Mouse (Mus musculus): ENCODE results near the gene Ncor2.

Gene Ncor2

DNA sequence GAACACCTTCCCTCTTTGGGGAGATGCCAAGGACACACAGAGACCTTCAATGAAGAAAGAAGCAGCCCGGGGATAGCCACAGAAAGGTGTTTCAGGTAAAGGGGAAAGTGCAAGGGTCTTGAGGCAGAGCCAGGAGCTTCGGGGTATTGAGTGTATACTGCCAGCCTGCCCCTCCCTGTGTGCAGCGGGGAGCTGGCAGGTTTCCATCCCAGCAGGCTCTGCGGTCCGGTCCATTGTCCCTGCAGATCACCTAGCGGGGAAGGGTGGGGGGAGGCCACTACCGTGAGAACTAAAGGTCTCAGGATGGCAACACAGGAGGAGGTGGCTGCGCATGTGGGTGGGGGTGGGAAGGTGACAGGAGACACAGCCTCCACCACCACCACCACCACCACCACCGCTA lies 12.6 kb upstream of the Ncor2 start:
- no peak for DNase-seq (ENCODE audit: low read depth, low spot score)

- DNase-seq (ENCODE audit: low read depth, low spot score), result no peak
These were observed 11.2 kb upstream of the Ncor2 start for GRCm38 (mm10) chr5:125190105-125190813.

DNA sequence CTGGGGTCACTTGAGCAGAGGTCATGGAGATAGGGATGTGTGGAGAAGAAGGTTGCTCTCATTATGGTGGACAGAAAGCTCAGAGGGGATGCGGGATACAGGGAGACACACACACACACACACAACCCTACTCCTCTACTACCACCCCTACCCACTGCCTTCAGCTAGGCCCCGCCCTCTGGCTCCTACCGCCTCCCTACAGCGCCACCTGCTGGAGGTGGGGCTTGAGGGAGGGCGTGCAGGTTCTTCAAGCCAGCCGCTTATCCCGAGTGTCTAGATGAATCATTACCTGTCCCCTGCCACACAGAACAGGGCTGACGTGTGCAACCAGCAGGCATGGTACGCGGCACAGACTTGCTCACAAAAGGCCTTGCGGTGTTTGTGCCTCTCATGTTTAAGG lies 10.6 kb upstream of the Ncor2 start:
- DNase-seq (ENCODE audit: low read depth, low spot score), result peak; percentile 71

- no peak for DNase-seq (ENCODE audit: low read depth, low spot score)
These were observed 10.0 kb upstream of the Ncor2 start for GRCm38 (mm10) chr5:125188812-125189598.

DNA sequence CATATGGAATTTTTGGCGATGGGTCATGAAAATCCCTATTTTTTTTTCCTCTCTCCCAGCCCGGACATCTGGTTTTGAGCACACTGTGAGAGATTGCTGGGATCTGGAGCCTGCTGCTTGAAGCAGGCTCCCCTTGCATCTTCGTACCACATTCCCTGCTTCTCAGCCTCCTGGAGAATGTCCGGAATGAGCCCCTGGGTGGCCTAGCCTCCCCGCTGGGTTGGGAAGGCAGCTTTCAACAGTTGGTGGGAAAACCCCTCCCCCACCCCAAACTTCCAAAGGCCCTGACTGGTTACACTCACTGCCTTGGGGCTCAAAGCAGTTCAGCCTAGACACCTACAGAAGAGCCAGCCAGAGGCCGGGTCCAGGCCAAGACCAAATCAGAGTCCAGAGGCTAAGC lies 5.8 kb upstream of the Ncor2 start:
- peak; percentile 88 for DNase-seq (ENCODE audit: low read depth, low spot score)

DNA sequence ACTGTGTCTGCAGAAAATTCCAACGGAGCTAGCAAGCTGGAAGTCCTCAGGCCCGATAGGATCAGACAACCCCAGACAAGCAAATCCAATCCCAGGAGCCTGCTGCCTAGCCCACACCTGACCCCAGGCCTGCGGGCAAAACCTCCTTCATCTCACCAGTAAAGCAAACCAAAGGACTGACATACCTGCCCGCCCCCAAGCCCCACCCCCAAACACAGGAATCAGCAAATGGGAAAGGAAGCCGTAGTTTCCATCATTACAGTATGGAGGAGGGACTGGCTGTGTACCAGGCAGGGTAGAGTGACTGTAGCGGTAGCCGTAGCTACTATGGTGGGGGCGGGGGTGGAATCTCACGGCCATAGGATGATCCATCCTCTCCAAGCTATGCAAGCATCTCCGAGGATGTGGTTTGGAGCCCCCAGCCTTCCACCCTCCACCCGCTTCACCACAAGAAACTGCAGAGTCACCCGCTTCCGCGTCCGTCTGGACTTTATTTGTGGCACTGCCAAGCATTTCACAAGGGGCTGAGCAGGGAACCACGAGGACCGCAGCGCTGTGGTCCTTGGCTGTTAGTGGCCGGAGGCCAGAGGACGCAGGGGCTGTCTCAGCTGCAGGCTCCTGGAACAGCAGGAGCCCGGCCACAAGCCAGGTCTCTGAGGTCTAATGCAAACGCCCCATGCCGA lies 4.4 kb upstream of the Ncor2 start:
- no peak for DNase-seq (ENCODE audit: low read depth, low spot score)

DNA sequence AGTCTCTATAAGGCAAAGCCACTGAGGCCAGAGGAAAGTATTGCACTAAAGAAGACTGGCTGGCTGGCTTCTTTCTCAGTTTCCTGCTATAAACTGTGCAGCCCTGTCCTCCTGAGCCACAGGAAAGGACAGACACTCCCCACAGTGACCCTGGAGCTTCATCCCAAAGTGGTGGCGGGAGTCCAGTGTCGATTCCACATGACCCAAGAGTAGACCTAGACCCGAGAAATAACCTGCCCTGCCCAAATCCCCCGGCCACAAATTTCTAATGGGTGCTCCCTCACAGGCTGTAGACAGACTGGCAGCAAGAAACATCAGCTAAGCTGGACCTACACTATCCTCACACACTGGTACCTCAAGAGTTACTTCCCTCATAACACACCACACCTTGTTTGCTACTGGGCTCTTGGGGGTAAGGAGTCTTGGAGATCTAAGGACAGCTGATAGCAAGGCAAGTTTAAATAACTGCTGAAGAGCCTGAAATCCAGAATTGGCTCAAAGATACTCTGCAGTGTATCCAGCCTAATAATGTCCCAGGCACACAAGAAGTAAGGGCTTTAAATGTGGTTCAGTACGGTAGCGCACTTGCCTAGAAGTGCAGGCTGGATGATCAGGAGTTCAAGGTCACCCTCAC lies 1.7 kb upstream of the Ncor2 start:
- DNase-seq (ENCODE audit: low read depth, low spot score), result no peak

DNA sequence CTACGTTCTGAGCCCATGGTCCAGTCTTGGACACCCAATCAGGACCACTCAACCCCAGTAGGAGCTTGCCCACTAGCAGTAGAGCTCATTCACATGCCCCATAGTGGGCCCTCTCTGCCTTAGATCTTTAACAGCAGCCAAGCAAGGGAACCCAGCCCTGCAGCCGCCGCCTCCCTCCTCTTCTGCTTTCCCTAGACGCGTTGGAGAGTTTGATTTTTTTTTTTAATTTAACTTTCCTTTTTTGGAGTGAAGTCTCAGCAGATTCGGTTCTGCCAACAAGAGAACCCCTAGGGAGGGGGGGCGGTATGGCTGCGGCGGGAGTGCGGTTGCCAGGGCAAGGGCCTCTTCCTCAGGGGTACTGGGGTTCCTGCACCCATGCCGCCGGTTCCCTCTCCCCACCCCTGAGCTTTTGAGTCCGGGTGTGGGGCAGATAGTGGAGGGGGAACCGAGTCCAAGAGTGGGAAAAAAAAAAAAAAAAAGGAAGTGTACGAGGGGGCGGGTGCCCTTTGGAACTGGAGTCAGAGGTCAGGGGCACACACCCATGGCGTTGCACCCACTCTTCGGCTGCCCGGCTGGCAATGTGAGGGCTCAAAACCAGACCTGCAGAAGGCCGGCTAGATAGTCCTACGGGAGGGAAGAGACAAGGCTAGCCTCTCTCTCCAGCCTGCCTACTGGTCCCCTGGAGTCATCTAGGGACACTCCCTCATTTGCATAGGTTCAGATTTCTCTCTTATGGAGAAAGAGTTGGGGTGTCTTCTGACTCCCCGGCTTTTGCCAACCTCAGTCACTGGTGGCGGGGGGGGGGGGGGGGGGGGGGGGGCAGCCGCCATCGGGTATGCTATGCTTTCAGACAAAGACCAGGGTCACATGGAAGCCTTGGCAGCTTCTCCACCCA lies 963 bp upstream of the Ncor2 start:
- no peak for DNase-seq (ENCODE audit: low read depth, low spot score)

DNA sequence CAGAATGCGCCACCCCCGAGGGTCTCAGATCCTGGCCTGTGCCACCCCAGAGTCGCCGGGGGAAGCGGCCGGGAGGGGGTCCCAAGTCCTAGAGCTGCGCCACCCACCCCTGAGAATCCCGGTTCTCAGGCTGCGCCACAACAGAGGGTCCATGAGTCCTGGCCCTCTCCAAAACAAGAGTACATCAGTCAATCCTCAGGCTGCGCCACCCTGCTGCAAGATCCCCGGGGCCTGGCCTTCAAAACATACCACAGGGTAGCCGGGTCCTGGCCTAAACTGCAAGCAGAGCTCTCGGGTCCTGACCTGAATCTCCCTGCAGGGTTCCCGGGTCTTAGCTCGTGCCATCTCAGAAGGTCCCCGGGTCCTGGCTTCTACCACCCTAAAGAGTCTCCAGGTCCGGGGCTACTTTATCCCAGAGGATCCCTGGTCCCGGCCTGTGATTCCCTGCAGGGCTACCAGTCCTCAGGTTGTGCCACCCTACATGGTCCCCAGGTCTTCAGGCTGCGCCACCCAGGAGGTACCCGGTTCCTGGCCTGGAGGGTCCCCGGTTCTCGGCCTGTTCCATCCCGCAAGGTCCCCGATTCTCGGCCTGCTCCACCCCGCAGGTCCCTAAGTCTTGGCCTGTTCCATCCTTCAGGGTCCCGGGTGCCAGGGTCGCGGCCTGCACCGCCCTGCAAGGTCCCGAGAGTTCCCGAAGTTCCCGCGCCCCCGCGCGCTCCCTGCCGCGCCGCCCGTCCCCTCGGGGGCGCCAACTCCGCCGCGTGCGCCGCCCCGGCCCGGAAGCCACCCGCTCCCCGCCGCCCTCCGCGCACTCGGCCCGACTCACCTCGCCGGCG lies 630 bp downstream of the Ncor2 start:
- no peak for DNase-seq (ENCODE audit: low read depth, low spot score)

DNA sequence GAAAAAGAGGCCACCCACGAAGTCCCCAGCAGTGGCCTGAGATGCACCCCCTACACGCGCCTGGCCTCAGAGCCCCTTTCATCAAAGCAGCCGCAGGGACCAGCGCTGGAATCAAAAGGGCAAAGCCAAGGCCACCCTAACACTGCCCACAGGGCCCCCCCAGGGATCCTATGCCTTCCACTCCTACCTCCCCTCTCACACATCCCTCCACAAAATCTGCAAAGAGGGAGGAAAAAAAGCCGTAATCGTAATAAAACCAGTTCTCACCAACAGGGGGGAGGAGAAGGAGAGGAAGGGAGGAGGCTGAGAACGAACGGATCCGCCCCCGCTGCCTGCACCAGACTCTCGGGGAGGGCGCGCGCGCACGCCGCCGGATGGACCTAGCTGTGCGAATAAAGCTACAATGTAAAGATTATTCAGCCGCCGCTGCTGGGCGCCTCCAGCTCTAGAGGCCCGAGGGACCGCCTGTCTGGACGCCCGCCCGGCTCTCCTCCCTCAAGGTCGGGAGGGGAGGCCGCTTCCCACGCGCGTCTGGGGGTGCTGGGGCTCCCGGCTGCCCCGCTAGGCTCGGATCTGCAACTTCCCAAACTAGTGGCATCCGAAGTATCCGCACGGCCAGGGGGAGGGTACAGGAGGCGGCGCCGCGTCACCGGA lies 1.4 kb downstream of the Ncor2 start:
- DNase-seq (ENCODE audit: low read depth, low spot score), result peak; percentile 66

- no peak for DNase-seq (ENCODE audit: low read depth, low spot score)
These were observed 2.2 kb downstream of the Ncor2 start for GRCm38 (mm10) chr5:125176864-125177263.

DNA sequence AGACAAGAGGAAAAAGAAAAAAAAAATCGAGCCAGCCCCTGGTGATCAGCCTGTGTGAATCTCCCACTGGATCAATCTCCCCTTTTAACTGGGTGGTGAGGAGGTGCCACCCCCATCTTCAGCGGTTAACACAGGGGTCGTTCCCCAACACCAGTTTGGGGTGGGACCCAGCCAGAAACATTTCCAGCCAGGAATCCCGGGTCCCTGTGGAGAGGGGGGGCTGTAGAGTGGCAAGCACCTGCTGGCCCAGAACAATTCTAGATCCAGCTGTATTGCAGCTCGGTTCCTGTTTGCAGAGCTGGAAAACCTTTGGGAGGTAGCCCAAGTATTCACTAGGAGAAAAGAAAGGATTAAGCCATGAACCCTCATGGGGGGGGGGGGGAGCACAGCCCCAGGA lies 2.7 kb downstream of the Ncor2 start:
- no peak for DNase-seq (ENCODE audit: low read depth, low spot score)

DNA sequence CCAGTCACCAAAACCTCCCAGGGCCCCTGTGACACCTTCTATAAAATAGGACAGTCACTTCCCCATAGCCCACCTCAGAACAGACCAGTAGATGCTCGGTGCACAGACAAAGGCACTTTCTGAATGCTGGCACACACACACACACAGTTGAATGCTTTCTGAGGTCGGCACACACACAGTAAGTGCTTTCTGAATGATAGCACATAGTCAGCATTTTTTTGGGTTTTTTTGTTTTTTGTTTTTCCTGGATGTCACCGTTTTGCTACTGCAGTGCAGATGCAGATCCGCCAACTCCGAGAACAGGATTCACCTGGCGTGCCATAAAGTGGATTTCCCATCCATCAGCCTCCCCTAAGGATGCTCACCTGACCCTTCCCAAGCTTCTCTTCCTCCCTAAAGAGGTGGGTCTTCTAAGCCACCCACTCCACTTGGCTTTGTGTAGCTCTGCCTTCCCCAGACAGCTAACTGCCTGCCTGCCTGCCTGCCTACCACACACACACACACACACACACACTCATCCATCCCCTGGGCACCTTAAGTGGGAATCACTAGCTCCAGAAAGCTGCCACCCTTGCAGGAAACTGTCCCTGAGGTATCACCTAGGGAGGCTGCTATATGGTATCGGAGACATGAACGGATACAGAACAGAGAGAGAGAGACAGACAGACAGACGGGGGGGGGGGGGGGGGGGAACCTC lies 3.2 kb downstream of the Ncor2 start:
- no peak for DNase-seq (ENCODE audit: low read depth, low spot score)

DNA sequence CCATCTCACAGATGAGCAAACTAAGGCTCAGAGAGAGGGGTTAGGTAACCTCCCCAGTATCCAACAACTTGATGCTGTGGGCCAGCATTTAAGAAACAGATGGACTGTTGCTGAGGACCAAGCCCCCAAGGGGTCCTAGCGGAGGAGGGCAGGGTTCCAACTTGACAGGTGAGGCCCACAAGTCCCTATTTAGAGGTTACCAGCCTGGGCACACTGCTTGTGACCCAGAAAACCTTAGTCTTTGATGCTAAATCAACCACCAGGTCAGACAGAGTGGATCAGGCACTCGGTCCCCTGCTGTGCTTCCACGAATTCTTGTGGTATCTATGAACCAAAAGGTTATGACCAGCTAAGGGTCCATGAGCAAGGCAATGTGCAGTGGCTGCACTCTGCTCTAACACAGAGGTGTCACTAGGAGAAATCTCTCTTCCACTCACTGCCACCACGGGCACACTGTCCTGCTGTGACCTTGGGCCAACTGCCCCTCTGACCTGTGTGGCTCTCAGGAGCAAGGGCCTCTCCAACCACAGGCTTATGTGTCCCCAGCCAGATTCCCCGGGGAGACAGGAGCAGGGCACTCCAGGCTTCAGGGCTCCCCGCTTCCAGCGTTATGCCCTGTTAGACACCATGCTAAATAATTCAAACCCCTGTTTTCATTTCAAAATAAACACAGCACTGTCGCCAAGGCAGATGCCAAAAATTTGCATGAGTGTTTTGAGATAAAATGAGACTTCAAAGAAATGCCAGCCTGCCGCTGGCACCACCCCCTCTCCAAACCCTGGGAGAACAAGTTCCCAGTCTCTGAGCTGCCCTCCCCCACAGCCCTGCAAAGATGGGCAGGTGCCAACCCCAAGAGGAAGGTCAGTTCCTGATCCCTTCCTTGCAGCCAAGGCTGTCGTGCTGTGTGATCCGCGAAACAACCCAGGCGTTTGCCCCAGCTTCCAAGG lies 4.0 kb downstream of the Ncor2 start:
- no peak for DNase-seq (ENCODE audit: low read depth, low spot score)

- DNase-seq (ENCODE audit: low read depth, low spot score), result no peak
These were observed 5.2 kb downstream of the Ncor2 start for GRCm38 (mm10) chr5:125173868-125174267.

- no peak for DNase-seq (ENCODE audit: low read depth, low spot score)
These were observed 6.0 kb downstream of the Ncor2 start for GRCm38 (mm10) chr5:125172831-125173615.

DNA sequence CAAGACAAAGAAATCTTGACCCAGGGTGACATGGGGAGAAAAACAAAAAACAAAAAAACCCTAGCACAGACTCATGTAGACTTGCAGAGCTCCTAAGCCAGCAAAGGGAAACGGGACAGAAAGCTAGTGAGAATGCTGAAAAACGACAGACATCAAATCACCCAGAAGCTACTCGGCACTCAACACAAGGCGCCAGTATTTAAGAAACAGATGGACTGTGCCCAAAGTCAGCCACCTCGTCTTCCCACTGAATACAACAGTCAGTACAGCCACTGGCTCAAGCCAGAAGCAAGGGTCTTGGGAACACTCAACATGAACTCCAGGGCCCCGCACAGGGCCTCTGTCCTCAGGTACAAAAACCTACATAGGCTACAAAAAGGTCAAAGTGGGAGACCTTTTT lies 7.8 kb downstream of the Ncor2 start:
- no peak for DNase-seq (ENCODE audit: low read depth, low spot score)

Measured in forelimb bud, embryonic 11.5 days (tissue).